Mouse (Mus musculus): ENCODE results near the gene 6330409D20Rik.

The 6330409D20Rik gene

DNA sequence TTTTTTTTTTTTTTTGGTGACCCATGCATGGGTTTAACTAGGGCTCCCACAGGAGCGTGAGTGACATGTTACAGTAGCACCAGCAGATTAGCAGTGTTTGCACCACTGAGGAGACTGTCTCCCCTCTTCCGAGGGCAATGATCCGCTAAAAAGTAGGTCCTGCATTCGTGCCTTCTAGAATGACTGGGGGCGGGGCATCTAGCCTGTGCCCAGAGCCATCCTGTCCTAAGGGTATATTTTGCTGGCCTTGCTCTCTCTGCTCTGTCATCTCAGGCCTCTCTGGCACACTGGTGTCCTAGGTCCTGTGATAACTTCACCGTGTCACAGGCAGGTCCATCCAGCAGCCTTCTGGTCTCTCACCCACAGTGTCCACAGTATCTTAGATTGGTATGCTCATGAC, 41.1 kb downstream of the 6330409D20Rik start:
- no peak for DNase-seq (ENCODE audit: low spot score)

DNA sequence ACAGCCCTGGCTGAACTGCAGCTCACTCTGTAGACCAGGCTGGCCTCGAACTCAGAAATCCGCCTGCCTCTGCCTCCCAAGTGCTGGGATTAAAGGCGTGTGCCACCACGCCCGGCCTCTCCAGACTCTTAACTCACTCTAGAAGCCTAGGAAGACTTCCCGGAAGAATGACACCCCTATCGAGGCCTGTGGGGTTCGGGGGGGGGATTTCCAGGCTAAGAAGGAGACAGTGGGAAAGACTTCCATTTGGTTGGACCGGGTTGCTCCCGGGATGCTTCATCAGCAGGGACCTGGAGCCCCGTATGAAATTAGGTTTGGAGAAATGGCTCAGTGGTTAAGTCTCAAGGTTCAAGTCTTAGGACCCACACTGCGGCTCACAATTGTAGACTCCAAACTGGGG, 46.1 kb downstream of the 6330409D20Rik start:
- no peak for DNase-seq (ENCODE audit: low spot score)

DNA sequence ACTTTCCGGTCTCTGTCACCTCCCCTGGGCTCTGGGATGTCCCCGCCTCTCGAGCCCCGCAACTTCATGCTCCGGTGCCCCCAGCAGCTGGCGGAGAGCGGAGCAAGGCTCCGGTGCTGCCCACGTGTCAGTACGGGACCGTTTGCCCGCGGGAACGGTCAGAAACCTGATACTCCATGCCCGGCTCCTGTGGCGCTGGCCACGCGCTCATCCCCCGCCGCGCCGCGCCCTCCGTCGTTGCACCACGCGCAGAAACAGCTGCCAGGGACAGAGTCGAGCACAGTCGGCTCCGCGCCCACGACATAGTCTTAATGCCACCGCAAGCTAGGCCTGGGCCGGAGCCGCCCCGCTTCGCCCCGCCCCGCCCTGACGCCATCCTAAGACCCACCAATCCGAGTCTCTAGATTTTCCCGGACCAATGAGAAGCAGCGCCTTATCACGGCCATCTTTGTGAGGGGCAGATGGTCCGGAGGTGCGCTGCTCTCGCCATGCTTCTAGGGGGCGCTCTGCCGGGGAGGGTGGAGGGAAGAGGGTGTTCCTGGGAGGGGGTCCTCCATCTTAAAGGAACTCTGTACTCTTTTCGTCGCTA, 46.9 kb downstream of the 6330409D20Rik start:
- peak; percentile 97 for DNase-seq (ENCODE audit: low spot score)

DNA sequence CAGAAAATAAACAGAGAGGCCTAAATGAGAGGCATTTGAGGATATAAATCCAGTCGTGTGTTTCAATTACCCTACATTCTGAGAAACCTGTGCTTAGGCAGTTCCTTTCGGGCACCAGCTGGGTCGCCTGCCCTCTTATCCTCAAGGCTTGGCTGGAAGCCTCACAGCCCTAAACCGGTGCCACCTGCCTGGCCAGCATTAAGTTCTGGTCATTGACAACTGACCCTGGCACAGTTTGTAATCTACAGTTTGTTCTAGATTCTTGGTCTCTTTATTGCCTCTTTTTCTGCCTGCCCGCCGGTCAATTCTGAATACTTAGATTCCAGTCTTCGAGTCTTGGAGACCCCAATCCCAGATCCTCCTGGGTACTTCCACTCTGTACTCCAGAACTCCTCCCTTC, 47.5 kb downstream of the 6330409D20Rik start:
- DNase-seq (ENCODE audit: low spot score): no peak

DNA sequence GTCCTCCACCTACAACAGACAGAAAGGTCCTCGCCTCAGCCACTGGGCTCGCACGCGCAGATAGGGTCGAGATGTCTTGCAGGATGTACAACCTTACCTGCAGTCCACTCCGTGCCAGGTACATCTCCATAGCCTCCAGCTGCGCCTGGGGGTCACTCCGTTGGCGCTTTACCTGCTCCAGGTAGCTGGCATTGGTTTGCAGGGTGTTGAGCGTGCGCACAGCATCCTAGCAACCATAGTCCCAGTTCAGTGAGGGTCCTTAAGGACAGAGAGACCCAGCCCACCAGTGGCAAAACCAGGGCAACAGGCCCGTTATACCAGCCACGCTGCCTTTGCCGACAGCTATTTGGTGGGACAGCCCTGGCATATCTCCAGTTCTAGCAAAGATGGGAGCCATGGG, 48.3 kb downstream of the 6330409D20Rik start:
- no peak for DNase-seq (ENCODE audit: low spot score)

DNA sequence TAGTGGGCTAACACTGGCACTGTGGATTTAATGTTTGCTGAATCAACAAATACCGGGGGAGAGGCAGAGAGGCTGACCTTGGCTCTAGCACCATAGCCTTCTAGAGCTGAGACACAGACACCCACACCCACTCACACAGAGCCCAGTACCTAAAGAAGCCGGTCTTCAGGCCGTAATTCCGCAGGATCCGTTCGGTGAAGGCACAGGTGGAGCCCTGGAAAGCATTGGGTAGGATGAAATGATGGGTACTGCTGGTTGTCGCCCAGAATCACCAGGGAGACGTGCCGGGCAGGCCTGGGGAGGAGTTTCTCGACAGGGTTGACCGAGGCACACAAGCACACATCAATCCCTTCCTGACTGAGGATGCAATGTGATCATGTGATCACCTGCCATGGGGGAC, 49.8 kb downstream of the 6330409D20Rik start:
- no peak for DNase-seq (ENCODE audit: low spot score)

DNA sequence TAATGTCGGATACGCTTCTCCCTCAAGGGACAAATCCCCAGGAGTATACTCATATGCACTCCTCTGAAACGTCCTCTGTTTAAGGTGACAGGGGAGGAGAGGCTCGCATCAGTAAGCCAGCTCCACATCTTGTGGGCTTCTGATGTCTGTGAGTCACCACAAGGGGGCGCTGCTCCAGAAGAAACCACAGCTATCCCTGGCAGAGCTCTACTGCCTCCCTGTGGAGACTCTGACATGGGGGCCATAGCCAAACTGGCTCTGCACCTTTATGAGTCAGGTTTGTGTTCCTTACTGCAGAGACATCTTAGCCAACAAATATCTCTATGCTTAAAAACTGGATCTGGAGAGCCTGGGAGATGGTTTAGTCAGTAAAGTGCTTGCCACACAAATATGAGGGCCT, 51.4 kb downstream of the 6330409D20Rik start:
- DNase-seq (ENCODE audit: low spot score): peak; percentile 95

DNA sequence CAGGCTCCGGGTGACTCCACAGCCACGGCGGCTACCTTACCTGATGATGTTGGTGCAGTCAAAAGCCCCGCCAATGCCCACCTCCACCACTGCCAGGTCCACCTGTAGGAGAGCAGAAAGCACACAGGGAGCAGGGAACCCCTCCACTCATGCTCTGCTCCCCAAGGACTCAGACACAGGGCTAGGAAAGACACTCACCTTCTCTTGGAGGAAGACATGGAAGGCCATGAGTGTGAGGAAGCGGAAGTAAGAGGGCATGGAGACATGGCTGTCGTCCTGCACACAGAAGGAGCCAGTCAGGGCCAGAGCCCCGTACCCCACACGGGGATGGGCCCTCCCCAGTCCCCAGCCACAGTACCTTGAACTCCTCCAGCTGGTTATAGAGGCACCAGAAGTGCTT, 53.3 kb downstream of the 6330409D20Rik start:
- no peak for DNase-seq (ENCODE audit: low spot score)

DNA sequence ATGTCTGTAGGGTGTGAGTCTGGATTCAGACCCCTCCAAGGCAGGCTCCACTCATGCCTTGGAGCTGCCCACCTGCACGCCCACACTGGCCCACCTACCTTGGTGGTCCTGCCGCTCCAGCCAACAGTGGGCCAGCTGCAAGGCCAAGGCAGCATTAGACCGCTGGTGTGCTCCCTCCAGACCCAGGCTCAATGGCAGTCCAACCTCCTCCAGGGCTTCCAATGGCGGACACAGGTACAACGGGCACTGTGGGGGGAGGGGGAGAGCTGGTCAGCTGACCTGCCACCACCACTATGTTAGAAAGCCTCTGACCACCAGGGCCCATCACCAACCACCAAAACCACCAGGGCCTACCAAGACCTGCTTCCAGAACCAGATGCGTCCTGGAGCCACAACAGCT, 54.2 kb downstream of the 6330409D20Rik start:
- peak; percentile 47 for DNase-seq (ENCODE audit: low spot score)

DNA sequence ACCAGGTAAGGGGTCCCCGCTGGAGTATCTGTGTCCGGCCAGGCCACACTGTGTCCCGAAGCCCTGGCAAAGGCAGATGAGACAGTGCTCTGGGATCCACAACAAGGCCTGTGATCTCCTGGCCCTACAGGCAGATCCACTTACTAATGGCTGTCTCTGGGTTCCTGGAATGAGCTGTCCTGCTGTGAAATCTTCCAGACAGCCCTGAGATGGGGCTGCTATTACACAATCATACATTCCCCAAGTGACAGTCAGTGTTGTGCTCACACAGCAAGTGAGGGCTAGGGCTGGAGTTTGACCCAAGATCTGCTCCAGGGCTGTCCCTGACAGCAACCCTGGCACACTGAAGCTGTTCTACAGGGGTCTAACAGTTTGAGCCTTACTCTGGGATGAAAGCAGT, 55.0 kb downstream of the 6330409D20Rik start:
- DNase-seq (ENCODE audit: low spot score): no peak

DNA sequence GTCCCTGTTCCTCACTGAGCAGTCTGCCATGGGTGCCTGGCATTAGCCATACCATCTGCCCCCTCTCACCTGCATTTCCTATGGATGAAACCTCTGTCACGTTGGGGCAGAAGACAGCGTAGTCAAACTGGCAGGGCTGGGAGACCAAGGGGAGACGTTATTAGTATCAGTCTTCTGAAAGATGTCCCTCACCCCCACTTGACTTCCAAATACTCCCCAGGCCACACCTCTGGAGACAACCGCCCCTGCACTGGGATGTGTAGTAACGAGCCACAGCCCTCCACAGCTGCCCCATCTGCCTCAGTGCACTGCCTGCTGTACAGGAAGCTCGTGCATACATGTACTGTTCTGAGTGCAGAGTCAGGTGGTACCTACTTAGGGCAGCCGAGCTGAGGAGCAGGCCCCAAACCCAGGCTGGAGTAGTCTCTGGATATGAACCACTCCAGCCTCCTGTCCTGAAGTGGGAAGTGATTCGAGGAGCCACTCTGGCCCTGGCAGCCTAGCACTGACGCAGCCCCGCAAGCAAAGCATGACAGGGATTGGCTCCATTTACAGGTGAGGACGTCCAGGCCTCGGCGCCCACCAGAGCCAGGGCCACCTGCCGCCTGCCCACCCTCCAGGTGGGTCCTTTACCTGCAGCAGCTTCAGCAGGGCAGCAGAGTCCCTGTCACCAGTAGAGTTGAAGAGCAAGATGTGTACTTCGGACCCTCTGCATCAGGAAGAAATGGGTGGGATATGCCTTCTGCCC, 56.0 kb downstream of the 6330409D20Rik start:
- no peak for DNase-seq (ENCODE audit: low spot score)

DNA sequence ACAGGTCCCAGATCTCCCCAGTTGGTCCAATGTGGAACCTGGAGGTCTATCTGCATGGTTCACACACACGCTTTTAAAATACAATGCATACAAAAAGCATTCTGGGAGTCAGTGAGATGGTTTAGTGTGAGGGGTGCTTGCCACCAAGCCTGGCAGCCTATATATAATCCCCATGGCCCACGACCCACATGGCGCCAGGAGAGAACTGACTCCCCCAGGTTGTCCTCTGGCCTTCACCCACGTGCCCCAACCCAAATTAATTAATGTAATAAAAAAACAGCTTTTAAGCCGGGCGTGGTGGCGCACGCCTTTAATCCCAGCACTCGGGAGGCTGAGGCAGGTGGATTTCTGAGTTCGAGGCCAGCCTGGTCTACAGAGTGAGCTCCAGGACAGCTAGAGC, 57.1 kb downstream of the 6330409D20Rik start:
- DNase-seq (ENCODE audit: low spot score): no peak

DNA sequence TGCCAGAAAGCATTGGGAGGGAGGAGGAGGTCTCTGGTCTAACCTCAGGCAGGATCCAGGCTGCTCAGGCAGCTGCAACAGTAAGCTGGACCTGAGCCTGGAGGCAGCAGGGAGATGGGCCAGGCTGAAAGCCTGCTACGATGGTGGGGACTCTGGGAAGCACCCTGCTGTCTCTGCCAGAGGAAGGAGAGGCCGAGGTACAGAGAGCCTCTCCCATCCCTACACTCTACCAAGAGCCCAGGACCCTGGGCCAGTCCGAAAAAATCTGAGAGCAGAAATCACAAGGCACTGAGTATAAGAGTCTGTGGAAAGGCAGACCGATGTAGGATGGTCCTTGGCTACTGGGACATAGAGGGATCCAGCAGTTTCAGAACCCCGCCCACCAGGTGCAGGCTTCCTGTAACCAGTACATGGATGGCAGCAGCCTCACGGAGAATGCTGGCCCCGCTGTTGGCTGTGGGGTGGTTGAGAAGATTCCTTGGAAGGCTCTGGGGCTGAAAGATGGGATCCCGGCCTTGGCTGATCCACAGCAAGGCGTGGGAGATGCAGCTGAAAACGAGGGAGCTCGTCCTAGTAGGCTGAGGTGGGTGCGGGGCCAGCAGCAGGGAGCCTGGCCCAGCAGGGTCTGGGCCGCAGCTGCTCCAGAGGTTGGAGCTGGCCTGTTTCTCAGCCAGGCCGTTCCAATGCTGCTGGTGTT, 57.9 kb downstream of the 6330409D20Rik start:
- DNase-seq (ENCODE audit: low spot score): no peak

All from testis, postnatal 10 days (tissue).